Mouse (Mus musculus) ovary, postnatal 36 days (tissue): ENCODE data around the gene Igsf10.

Experiments
- DNase-seq: peaks from one replicate; pipeline ENCODE4 v3.0.0; 2022; ENCODE audit warnings: low spot score, mixed read lengths

The Igsf10 gene

DNA sequence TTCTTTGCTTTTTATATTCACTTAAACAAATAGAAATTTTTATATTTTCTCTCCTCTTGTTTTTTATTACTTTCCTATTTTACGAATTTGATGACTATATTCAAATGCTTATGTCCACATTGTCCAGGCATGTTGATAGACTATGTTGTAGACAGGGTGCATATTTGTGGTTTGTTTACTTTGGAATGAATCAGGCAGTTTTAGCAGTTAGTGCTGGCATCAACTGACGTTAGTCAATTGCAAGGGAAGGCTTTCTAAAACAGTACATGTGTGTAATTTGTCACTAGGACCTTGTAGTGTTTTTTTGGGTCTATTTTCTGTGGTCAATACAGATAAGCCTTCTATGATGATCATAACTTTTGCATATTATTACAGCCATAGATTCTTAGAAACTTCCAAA lies 53.6 kb downstream of the Igsf10 start:
- DNase-seq = no peak

- no peak for DNase-seq
Observed at GRCm38 (mm10) chr3:59278620-59279019, 65.6 kb downstream of the Igsf10 start.

DNA sequence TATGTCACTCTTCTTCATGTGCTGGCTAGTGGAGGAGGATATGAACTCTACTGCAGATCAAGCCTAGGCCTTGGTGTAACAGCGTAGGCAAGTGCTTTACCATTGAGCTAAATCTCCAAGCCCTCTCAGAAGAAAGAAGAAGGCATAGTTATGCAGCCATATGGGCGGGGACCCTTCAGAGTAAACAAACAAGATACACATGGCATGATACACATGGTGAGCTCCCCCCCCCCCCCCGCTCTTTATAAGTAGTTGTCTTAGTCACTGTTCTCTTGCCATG lies 66.0 kb downstream of the Igsf10 start:
- no peak for DNase-seq

GRCm38 (mm10) chr3:59277502-59278253 lies 66.5 kb downstream of the Igsf10 start:
- no peak for DNase-seq

GRCm38 (mm10) chr3:59270811-59271210 lies 73.4 kb downstream of the Igsf10 start:
- no peak for DNase-seq
